Mouse (Mus musculus) heart, embryonic 12.5 days (tissue): ENCODE data around the gene Ifrd2. TPM values are rescaled to one million over a fixed set of nuclear protein-coding genes. Genes with fewer than 3 reads are reported as not detected.

Experiments
- ATAC-seq: fragments of 200-750 bp; cut with Nextera tagmentation; 2 replicates; pipeline ENCODE4 v1.8.0; 2017; ENCODE audit warnings: moderate TSS enrichment, moderate library complexity; ENCODE audit not compliant: insufficient number of reproducible peaks, low FRiP score
- H3K27ac ChIP-seq: fragments of 300-500 bp; sonication (generic); 2 replicates; pipeline ENCODE4 v1.5.1; 2016; ENCODE audit warnings: mild to moderate bottlenecking, moderate library complexity; ENCODE audit not compliant: poor library complexity, severe bottlenecking
- H3K27me3 ChIP-seq: fragments of 300-500 bp; sonication (generic); replicated peaks from 2 replicates; pipeline ENCODE4 v1.6.1; 2016; ENCODE audit warnings: mild to moderate bottlenecking, moderate library complexity
- H3K36me3 ChIP-seq: fragments of 300-500 bp; sonication (generic); 2 replicates; pipeline ENCODE4 v1.6.1; 2016; ENCODE audit warnings: mild to moderate bottlenecking, moderate library complexity
- H3K4me1 ChIP-seq: fragments of 300-500 bp; sonication (generic); replicated peaks from 2 replicates; pipeline ENCODE4 v1.6.1; 2016; ENCODE audit warnings: mild to moderate bottlenecking
- H3K4me2 ChIP-seq: fragments of 300-500 bp; sonication (generic); 2 replicates; pipeline ENCODE4 v1.6.1; 2016; ENCODE audit warnings: mild to moderate bottlenecking, moderate library complexity
- H3K4me3 ChIP-seq: fragments of 300-500 bp; sonication (generic); 2 replicates; pipeline ENCODE4 v1.5.1; 2016; ENCODE audit warnings: mild to moderate bottlenecking
- H3K9ac ChIP-seq: fragments of 300-500 bp; sonication (generic); 2 replicates; pipeline ENCODE4 v1.6.1; 2016; ENCODE audit warnings: mild to moderate bottlenecking, moderate library complexity
- H3K9me3 ChIP-seq: fragments of 300-500 bp; sonication (generic); replicated peaks from 2 replicates; pipeline ENCODE4 v1.6.1; 2016; ENCODE audit warnings: mild to moderate bottlenecking, moderate library complexity
- WGBS: fragments of 180-500 bp; shearing (Covaris S2); methylation state at CpG from one replicate; pipeline ENCODE4 v1.1.7; 2016; 5-methylcytosine and 5-hydroxymethylcytosine counted together
- polyA plus RNA-seq: library from polyadenylated mRNA; unstranded; fragments of >200 nt; fragmentation: Nextera tagmentation; extraction: Ambion mirVana; gene quantifications from 2 replicates; pipeline ENCODE4 v1.2.1, GENCODE M21; 2016

Gene Ifrd2
- polyA plus RNA-seq, 1 experiment from 2014 or later, result 35.5 TPM

GRCm38 (mm10) chr9:107624951-107625350 lies 37.5 kb downstream of the Ifrd2 start:
- Histone ChIP-seq H3K4me1 (peaks cover 84% of the 10 kb centered on the region), H3K9me3 (no peaks in the 10 kb centered on the region), H3K9ac (0 out of 2 replicates have a peak overlapping the region, but pooled peaks have one; percentile 39), H3K27ac (no peak overlapping the region; the same call in 1 of the 2 replicates), H3K4me2 (no peak overlapping the region), H3K36me3 (peaks cover 56% of the 10 kb centered on the region), H3K4me3 (no peak overlapping the region), H3K27me3 (no peaks in the 10 kb centered on the region)
- no peak for ATAC-seq
- 86% methylated on average over 3 of the region's 3 CpGs for WGBS

- no peak overlapping the region for H3K9ac ChIP-seq
- H3K4me3 ChIP-seq, result no peak overlapping the region
- no peak for ATAC-seq
- H3K27ac ChIP-seq, result peak overlapping the region; percentile 88
- WGBS, result 91% methylated on average over 12 of the region's 12 CpGs
- no peaks in the 10 kb centered on the region for H3K27me3 ChIP-seq
- H3K4me1 ChIP-seq, result peaks cover 84% of the 10 kb centered on the region
- no peaks in the 10 kb centered on the region for H3K9me3 ChIP-seq
- H3K4me2 ChIP-seq, result no peak overlapping the region
- peaks cover 51% of the 10 kb centered on the region for H3K36me3 ChIP-seq
Observed at GRCm38 (mm10) chr9:107625351-107626128, 38.1 kb downstream of the Ifrd2 start.

GRCm38 (mm10) chr9:107626158-107626843 lies 38.9 kb downstream of the Ifrd2 start:
- H3K4me3 ChIP-seq, result no peak overlapping the region

GRCm38 (mm10) chr9:107626844-107627277 lies 39.4 kb downstream of the Ifrd2 start:
- peak; percentile 59 for ATAC-seq
- peaks cover 87% of the 10 kb centered on the region for H3K4me1 ChIP-seq
- H3K4me3 ChIP-seq, result no peak overlapping the region
- H3K27me3 ChIP-seq, result no peaks in the 10 kb centered on the region
- 4% methylated on average over 2 of the region's 2 CpGs for whole genome bisulfite sequencing
- no peaks in the 10 kb centered on the region for H3K9me3 ChIP-seq
- peak overlapping the region; percentile 47 for H3K4me2 ChIP-seq
- peaks cover 54% of the 10 kb centered on the region for H3K36me3 ChIP-seq
- H3K9ac ChIP-seq, result peak overlapping the region; percentile 68
- H3K27ac ChIP-seq, result peak overlapping the region; percentile 88

More at GRCm38 (mm10) chr9:107626158-107626843, 38.9 kb downstream of the Ifrd2 start:
- ATAC-seq, result 0 out of 2 replicates have a peak, but pooled peaks have one; percentile 3
- WGBS, result 50% methylated on average over 15 of the region's 15 CpGs
- peak overlapping the region; percentile 47 for H3K4me2 ChIP-seq
- H3K9ac ChIP-seq, result peak overlapping the region; percentile 68; the same call in 1 of the 2 replicates
- H3K27ac ChIP-seq, result peak overlapping the region; percentile 88
- H3K4me1 ChIP-seq, result peaks cover 85% of the 10 kb centered on the region
- H3K9me3 ChIP-seq, result no peaks in the 10 kb centered on the region
- H3K27me3 ChIP-seq, result no peaks in the 10 kb centered on the region
- peaks cover 51% of the 10 kb centered on the region for H3K36me3 ChIP-seq

GRCm38 (mm10) chr9:107627387-107628255 lies 40.2 kb downstream of the Ifrd2 start:
- H3K4me3 ChIP-seq, result no peak overlapping the region

GRCm38 (mm10) chr9:107628721-107629410 lies 41.4 kb downstream of the Ifrd2 start:
- Histone ChIP-seq H3K9ac (peak overlapping the region; percentile 68), H3K4me1 (peaks cover 92% of the 10 kb centered on the region), H3K4me2 (peak overlapping the region; percentile 47), H3K9me3 (no peaks in the 10 kb centered on the region), H3K4me3 (no peak overlapping the region), H3K36me3 (peaks cover 41% of the 10 kb centered on the region), H3K27ac (peak overlapping the region; percentile 88), H3K27me3 (no peaks in the 10 kb centered on the region)
- peak; percentile 26; the same call in 1 of the 2 replicates for ATAC-seq
- WGBS, result 47% methylated on average over 15 of the region's 15 CpGs

More at GRCm38 (mm10) chr9:107627387-107628255, 40.2 kb downstream of the Ifrd2 start:
- ATAC-seq, result no peak
- H3K9ac ChIP-seq, result peak overlapping the region; percentile 68
- H3K36me3 ChIP-seq, result peaks cover 51% of the 10 kb centered on the region
- H3K27ac ChIP-seq, result peak overlapping the region; percentile 88
- WGBS, result 25% methylated on average over 20 of the region's 20 CpGs
- peak overlapping the region; percentile 47 for H3K4me2 ChIP-seq
- H3K9me3 ChIP-seq, result no peaks in the 10 kb centered on the region
- peaks cover 89% of the 10 kb centered on the region for H3K4me1 ChIP-seq
- H3K27me3 ChIP-seq, result no peaks in the 10 kb centered on the region

GRCm38 (mm10) chr9:107629411-107629730 lies 41.9 kb downstream of the Ifrd2 start:
- peak overlapping the region; percentile 68 for H3K9ac ChIP-seq
- no peak for ATAC-seq
- no peak overlapping the region for H3K4me3 ChIP-seq
- no peaks in the 10 kb centered on the region for H3K27me3 ChIP-seq
- H3K27ac ChIP-seq, result peak overlapping the region; percentile 88
- H3K9me3 ChIP-seq, result no peaks in the 10 kb centered on the region
- H3K4me1 ChIP-seq, result peaks cover 87% of the 10 kb centered on the region
- H3K36me3 ChIP-seq, result peaks cover 36% of the 10 kb centered on the region
- WGBS, result 44% methylated on average over 4 of the region's 4 CpGs
- H3K4me2 ChIP-seq, result peak overlapping the region; percentile 47

GRCm38 (mm10) chr9:107629901-107630425 lies 42.5 kb downstream of the Ifrd2 start:
- Histone ChIP-seq H3K36me3 (peaks cover 30% of the 10 kb centered on the region), H3K4me1 (peaks cover 81% of the 10 kb centered on the region), H3K4me2 (peak overlapping the region; percentile 41), H3K27ac (peak overlapping the region; percentile 76), H3K9me3 (no peaks in the 10 kb centered on the region), H3K4me3 (no peak overlapping the region), H3K9ac (peak overlapping the region; percentile 62), H3K27me3 (no peaks in the 10 kb centered on the region)
- 25% methylated on average over 14 of the region's 14 CpGs for WGBS
- no peak for ATAC-seq

GRCm38 (mm10) chr9:107630576-107630975 lies 43.1 kb downstream of the Ifrd2 start:
- no peak for ATAC-seq
- Histone ChIP-seq H3K4me2 (peak overlapping the region; percentile 41), H3K27ac (peak overlapping the region; percentile 76), H3K4me3 (0 out of 2 replicates have a peak overlapping the region, but pooled peaks have one; percentile 7), H3K36me3 (peaks cover 24% of the 10 kb centered on the region), H3K9me3 (no peaks in the 10 kb centered on the region), H3K9ac (peak overlapping the region; percentile 62), H3K4me1 (peaks cover 75% of the 10 kb centered on the region), H3K27me3 (no peaks in the 10 kb centered on the region)
- 18% methylated on average over 4 of the region's 4 CpGs for WGBS

- Histone ChIP-seq H3K27ac (no peak overlapping the region), H3K4me2 (peak overlapping the region; percentile 99; the same call in 1 of the 2 replicates), H3K36me3 (peaks cover 16% of the 10 kb centered on the region; the same call in 1 of the 2 replicates), H3K4me3 (no peak overlapping the region), H3K9me3 (no peaks in the 10 kb centered on the region), H3K27me3 (no peaks in the 10 kb centered on the region), H3K9ac (peak overlapping the region; percentile 53; the same call in 1 of the 2 replicates), H3K4me1 (peaks cover 73% of the 10 kb centered on the region)
- no peak for ATAC-seq
- 78% methylated on average over 9 of the region's 9 CpGs for WGBS
Observed at GRCm38 (mm10) chr9:107631311-107631826, 43.9 kb downstream of the Ifrd2 start.
